ENCODE assay signal across 13 mouse cellular contexts in the genomic region with DNA sequence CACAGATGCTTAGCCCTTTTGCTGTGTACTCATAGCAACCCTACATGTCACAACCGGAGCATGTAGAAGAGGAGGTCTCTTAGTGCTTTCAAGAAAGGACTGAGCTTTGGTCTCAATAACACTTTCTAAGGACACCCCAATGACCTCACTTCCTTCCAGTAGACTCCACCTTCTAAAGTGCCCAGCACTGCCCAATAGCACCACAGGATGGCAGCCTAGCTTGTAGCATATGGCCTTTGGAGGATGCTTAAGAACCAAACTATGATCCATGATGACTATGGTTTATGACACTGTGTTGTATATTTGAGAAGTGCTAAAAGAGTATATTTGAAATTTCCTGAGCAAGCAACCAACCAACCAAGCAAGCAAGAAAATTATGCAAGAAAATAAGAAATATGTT.
DNase-seq lines count a peak whose midpoint lies in the region; ATAC-seq and TF ChIP-seq lines count a peak whose summit lies in the region.
"Had no signal": no experiment of that assay in that cellular context is flagged by ENCODE, and none has a peak within 500 bp of the region (broad histone marks: within the 10 kb centered on the region; RNA-seq: fewer than 3 reads in every experiment).

No protein-coding gene starts in this region.

- dilution Hi-C loops in CH12.LX (cut with MboI; ENCODE audit: extremely low pct_ligation_motif_present, extremely low pct_unique_long_range_greater_than_20kb, low sequenced_read_pairs): no loop called here

- intact Hi-C loops in left cerebral cortex, postnatal 14 days (cut with DNase I): no loop called here

- H3K36me3 ChIP-seq in kidney, postnatal 0 days (ENCODE audit: insufficient read depth, low read length): no peaks in the 10 kb centered on the region
- no peaks in the 10 kb centered on the region for H3K36me3 ChIP-seq in CH12.LX (replicated peaks in 1 of 2; ENCODE audit: control insufficient read depth in 1 of 2, insufficient read depth in 1 of 2, low read length in 1 of 2)
- no peaks in the 10 kb centered on the region for H3K36me3 ChIP-seq in forebrain, embryonic 13.5 days (ENCODE audit: poor library complexity, severe bottlenecking)
- H3K36me3 ChIP-seq: forebrain, embryonic 10.5 days; heart, embryonic 10.5 days; limb, embryonic 12.5 days had no signal

- in situ Hi-C loops in CH12.LX (cut with MboI; ENCODE audit: low pct_ligation_motif_present, low pct_unique_long_range_greater_than_20kb, low sequenced_read_pairs): no loop called here

- TF ChIP-seq RAD21 in CH12.LX (IDR thresholded peaks at IDR 0.05; ENCODE audit: low read depth, low read length): peak; percentile 78

- no peak for TF ChIP-seq EP300 in CH12.LX (IDR thresholded peaks at IDR 0.05; ENCODE audit: low read length)

- no peak overlapping the region for H3K27ac ChIP-seq in kidney, postnatal 0 days
- H3K27ac ChIP-seq in CH12.LX (ENCODE audit: insufficient read depth, low read depth): no peak overlapping the region
- no peak overlapping the region for H3K27ac ChIP-seq in forebrain, embryonic 13.5 days
- H3K27ac ChIP-seq: forebrain, embryonic 10.5 days; heart, embryonic 10.5 days; limb, embryonic 12.5 days had no signal

- H3K27me3 ChIP-seq in kidney, postnatal 0 days (ENCODE audit: insufficient read depth, low read length): no peaks in the 10 kb centered on the region
- no peaks in the 10 kb centered on the region for H3K27me3 ChIP-seq in CH12.LX (replicated peaks)
- no peaks in the 10 kb centered on the region for H3K27me3 ChIP-seq in forebrain, embryonic 13.5 days
- H3K27me3 ChIP-seq: limb, embryonic 12.5 days had no signal

- no peak overlapping the region for H3K9ac ChIP-seq in kidney, postnatal 0 days (ENCODE audit: low read depth, low read length)
- H3K9ac ChIP-seq in CH12.LX (ENCODE audit: insufficient read depth, low read depth): no peak overlapping the region
- H3K9ac ChIP-seq in forebrain, embryonic 13.5 days: no peak overlapping the region
- H3K9ac ChIP-seq: limb, embryonic 12.5 days had no signal

- no peak for ATAC-seq in kidney, postnatal 0 days (replicated peaks; ENCODE audit: low FRiP score, low read depth)
- ATAC-seq in megakaryocyte progenitor cell, adult 5-6 weeks (replicated peaks; ENCODE audit: poor library complexity): peak; percentile 85
- ATAC-seq in forebrain, embryonic 13.5 days: no peak
- ATAC-seq: activated CD4-positive, CD25-positive, alpha-beta regulatory T cell, adult 4 months had no signal

- no peak for DNase-seq in kidney, postnatal 0 days (ENCODE audit: low spot score)
- DNase-seq in kidney, postnatal 25 days: no peak
- peak; percentile 55 for DNase-seq in CH12.LX (ENCODE audit: extremely low read depth)
- peak; percentile 7 for DNase-seq in brain, adult 2 months (ENCODE audit: low read depth, low spot score)
- no peak for DNase-seq in left cerebral cortex, postnatal 14 days (ENCODE audit: low spot score in 2 of 2)
- no peak for DNase-seq in testis, postnatal 10 days (ENCODE audit: low spot score)
- DNase-seq: cerebellum, adult 11-12 months had no signal

- H3K4me1 ChIP-seq in kidney, postnatal 0 days (replicated peaks; ENCODE audit: insufficient read depth, low read length): no peaks in the 10 kb centered on the region
- H3K4me1 ChIP-seq in CH12.LX (ENCODE audit: control insufficient read depth in 1 of 2, insufficient read depth in 2 of 2): peaks cover 0 to 7% of the 10 kb centered on the region in 2 experiments; a peak in 1 of 4 replicates
- H3K4me1 ChIP-seq in forebrain, embryonic 13.5 days: no peaks in the 10 kb centered on the region

- H3K4me3 ChIP-seq in kidney, postnatal 0 days (replicated peaks; ENCODE audit: low read depth, low read length): no peak overlapping the region
- no peak overlapping the region for H3K4me3 ChIP-seq in CH12.LX (replicated peaks in 1 of 3; ENCODE audit: low read depth in 2 of 3, low read length in 2 of 3, poor library complexity in 1 of 3)
- no peak overlapping the region for H3K4me3 ChIP-seq in forebrain, embryonic 13.5 days
- H3K4me3 ChIP-seq: forebrain, embryonic 10.5 days; heart, embryonic 10.5 days; limb, embryonic 12.5 days had no signal

- peak; percentile 56; the same call in 1 of the 2 replicates for TF ChIP-seq CTCF in kidney, postnatal 0 days (IDR thresholded peaks at IDR 0.05; ENCODE audit: low read depth)
- TF ChIP-seq CTCF in CH12.LX (conservative IDR thresholded peaks at IDR 0.05 in 1 of 2, IDR thresholded peaks at IDR 0.05 in 1 of 2; ENCODE audit: low read depth in 2 of 2, low read length in 2 of 2): peak; percentile 28 to 82; a peak in 2 of 4 replicates

- no peaks in the 10 kb centered on the region for H3K79me2 ChIP-seq in CH12.LX (replicated peaks; ENCODE audit: control insufficient read depth, extremely low read depth, insufficient read depth, poor library complexity, severe bottlenecking)

- no peaks in the 10 kb centered on the region for H3K9me3 ChIP-seq in kidney, postnatal 0 days (replicated peaks; ENCODE audit: low read length)
- H3K9me3 ChIP-seq in CH12.LX (replicated peaks; ENCODE audit: low read length): no peaks in the 10 kb centered on the region
- no peaks in the 10 kb centered on the region for H3K9me3 ChIP-seq in forebrain, embryonic 13.5 days (replicated peaks)
- H3K9me3 ChIP-seq: forebrain, embryonic 10.5 days; heart, embryonic 10.5 days; limb, embryonic 12.5 days had no signal

- H3K4me2 ChIP-seq in kidney, postnatal 0 days (ENCODE audit: low read length): no peak overlapping the region
- peak overlapping the region; percentile 63; the same call in 1 of the 2 replicates for H3K4me2 ChIP-seq in CH12.LX (ENCODE audit: insufficient read depth, low read depth, poor library complexity, severe bottlenecking)
- no peak overlapping the region for H3K4me2 ChIP-seq in forebrain, embryonic 13.5 days
- H3K4me2 ChIP-seq: limb, embryonic 12.5 days had no signal

- no peak for TF ChIP-seq POLR2A in CH12.LX (IDR thresholded peaks at IDR 0.05; ENCODE audit: low read depth, low read length)

- 84% methylated on average over 1 of the region's 1 CpGs for WGBS in kidney, postnatal 0 days
- WGBS in forebrain, embryonic 13.5 days: 97% methylated on average over 1 of the region's 1 CpGs

TF ChIP-seq in CH12.LX, 34 proteins besides CTCF, POLR2A, EP300 and RAD21:
- TF ChIP-seq TCF12 (IDR thresholded peaks at IDR 0.05; ENCODE audit: low read depth, low read length): no peak
- peak; percentile 62 for TF ChIP-seq SMC3 (IDR thresholded peaks at IDR 0.05; ENCODE audit: low read depth, low read length)

Comparison
In these comparisons a context has a peak if more than half of its experiments do, and no peak if none do; other contexts are left out.
1. DNase-seq: peak in CH12.LX (single experiment) and brain, adult 2 months (single experiment); none in kidney, postnatal 0 days (single experiment), kidney, postnatal 25 days (0 of 2), left cerebral cortex, postnatal 14 days (0 of 2) and testis, postnatal 10 days (single experiment).